Mouse (Mus musculus) liver, embryonic 16.5 days (tissue): Measurements from ENCODE around the gene Lrit2. TPM values are rescaled to one million over a fixed set of nuclear protein-coding genes. Genes with fewer than 3 reads are reported as not detected.

Source experiments
- ATAC-seq: fragments of 200-750 bp; cut with Nextera tagmentation; 2 replicates; pipeline ENCODE4 v1.8.0; 2017; ENCODE audit warnings: low read depth, mild to moderate bottlenecking, moderate number of reproducible peaks, moderate library complexity
- H3K27ac ChIP-seq: fragments of 300-500 bp; sonication (generic); 2 replicates; pipeline ENCODE4 v1.5.1; 2014; ENCODE audit warnings: mild to moderate bottlenecking, low read length
- H3K27me3 ChIP-seq: fragments of 300-500 bp; sonication (generic); 2 replicates; pipeline ENCODE4 v1.6.1; 2014; ENCODE audit warnings: low read depth, low read length, mixed read lengths; ENCODE audit not compliant: control insufficient read depth, insufficient read depth
- H3K36me3 ChIP-seq: fragments of 300-500 bp; sonication (generic); 2 replicates; pipeline ENCODE4 v1.6.1; 2014; ENCODE audit warnings: mild to moderate bottlenecking; ENCODE audit not compliant: control insufficient read depth, insufficient read depth
- H3K4me1 ChIP-seq: fragments of 300-500 bp; sonication (generic); 2 replicates; pipeline ENCODE4 v1.6.1; 2014; ENCODE audit warnings: low read depth, low read length, mixed read lengths; ENCODE audit not compliant: control insufficient read depth
- H3K4me2 ChIP-seq: fragments of 300-500 bp; sonication (generic); 2 replicates; pipeline ENCODE4 v1.6.1; 2014; ENCODE audit warnings: low read depth, low read length, mixed read lengths
- H3K4me3 ChIP-seq: fragments of 300-500 bp; sonication (generic); 2 replicates; pipeline ENCODE4 v1.5.1; 2014; ENCODE audit warnings: low read depth, mild to moderate bottlenecking, low read length
- H3K9ac ChIP-seq: fragments of 300-500 bp; sonication (generic); 2 replicates; pipeline ENCODE4 v1.6.1; 2014; ENCODE audit warnings: low read depth, low read length
- H3K9me3 ChIP-seq: fragments of 300-500 bp; sonication (generic); replicated peaks from 2 replicates; pipeline ENCODE4 v1.6.1; 2016; ENCODE audit warnings: low read length; ENCODE audit not compliant: control insufficient read depth
- WGBS: fragments of 180-500 bp; shearing (Covaris S2); extraction: QIAGEN DNeasy Blood & Tissue Kit; methylation state at CpG from one replicate; pipeline ENCODE4 v1.1.7; 2014; ENCODE audit not compliant: insufficient replicate concordance; 5-methylcytosine and 5-hydroxymethylcytosine counted together
- polyA plus RNA-seq: library from polyadenylated mRNA; unstranded; fragments of >200 nt; fragmentation: Nextera tagmentation; extraction: Ambion mirVana; gene quantifications from 2 replicates; pipeline ENCODE4 v1.2.1, GENCODE M21; 2015

The Lrit2 gene
- polyA plus RNA-seq: not detected in 2 replicates

DNA sequence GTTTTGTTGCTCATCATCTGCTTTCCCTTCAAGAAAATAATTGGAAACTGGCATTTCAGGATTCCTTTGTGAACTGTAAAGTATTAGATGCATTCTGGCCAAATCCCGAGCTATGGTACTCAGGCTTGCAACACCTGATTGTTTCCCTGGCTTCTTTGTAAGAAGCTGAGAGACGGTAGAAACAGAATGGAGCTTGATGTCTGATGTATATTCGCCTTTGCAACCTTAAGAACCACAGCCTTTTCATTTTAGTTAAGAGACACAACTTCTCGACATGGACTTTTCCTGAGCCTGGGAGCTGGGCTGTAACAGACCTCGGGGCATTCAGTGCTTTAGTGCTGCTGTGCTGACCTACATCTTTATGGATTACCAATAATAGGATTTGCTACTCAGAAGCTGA lies at the start of gene Lrit2:
Gene Lrit2 (plus strand): TSS at position 301 of the 400 bp plus-strand sequence.
- no peaks in the 10 kb centered on the region for H3K36me3 ChIP-seq
- H3K27ac ChIP-seq: no peak within 1 kb of the TSS
- H3K27me3 ChIP-seq: no peaks in the 10 kb centered on the region
- H3K4me2 ChIP-seq: no peak within 1 kb of the TSS
- no peaks in the 10 kb centered on the region for H3K9me3 ChIP-seq
- ATAC-seq: no peak
- 59% methylated on average over 5 of the region's 5 CpGs for WGBS
- no peak within 1 kb of the TSS for H3K4me3 ChIP-seq
- no peaks in the 10 kb centered on the region for H3K4me1 ChIP-seq
- H3K9ac ChIP-seq: no peak within 1 kb of the TSS

DNA sequence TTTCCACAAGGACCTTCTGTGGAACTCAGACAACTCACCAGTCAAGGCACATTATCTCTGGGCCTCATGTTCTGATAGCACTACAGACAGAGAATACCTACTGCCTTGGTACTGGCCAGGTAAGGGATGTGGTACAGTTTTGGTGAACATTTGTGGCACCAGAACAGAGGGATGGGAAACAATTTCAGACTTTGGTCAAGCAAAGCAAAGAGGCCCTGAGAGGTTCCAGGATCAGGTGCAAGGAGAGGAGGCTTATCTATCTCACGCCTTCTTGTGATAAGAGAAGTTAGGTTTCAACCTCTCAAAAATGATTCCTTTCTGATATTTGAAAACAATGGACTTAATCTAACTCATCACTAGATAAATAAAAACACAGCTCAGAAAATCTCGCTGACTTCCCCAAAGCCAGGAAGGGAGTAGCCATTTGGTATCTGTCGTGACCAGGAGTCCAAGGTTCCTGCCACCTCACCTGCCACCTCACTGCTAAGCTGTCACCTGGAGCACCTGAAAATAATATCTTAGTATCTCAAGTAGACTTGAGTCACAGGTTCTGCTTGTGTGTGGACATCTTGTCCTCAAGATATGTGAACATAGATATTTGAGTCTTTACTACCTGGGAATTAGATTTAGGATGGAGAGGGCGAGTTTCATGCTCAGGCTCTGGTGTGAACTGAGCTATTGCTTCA lies 40.3 kb upstream of the Lrit2 start:
- Histone ChIP-seq H3K4me2 (no peak overlapping the region), H3K4me3 (no peak overlapping the region), H3K4me1 (no peaks in the 10 kb centered on the region), H3K27ac (no peak overlapping the region), H3K27me3 (no peaks in the 10 kb centered on the region), H3K36me3 (no peaks in the 10 kb centered on the region), H3K9me3 (no peaks in the 10 kb centered on the region), H3K9ac (no peak overlapping the region)
- WGBS: 50% methylated on average over 4 of the region's 4 CpGs
- ATAC-seq: no peak

DNA sequence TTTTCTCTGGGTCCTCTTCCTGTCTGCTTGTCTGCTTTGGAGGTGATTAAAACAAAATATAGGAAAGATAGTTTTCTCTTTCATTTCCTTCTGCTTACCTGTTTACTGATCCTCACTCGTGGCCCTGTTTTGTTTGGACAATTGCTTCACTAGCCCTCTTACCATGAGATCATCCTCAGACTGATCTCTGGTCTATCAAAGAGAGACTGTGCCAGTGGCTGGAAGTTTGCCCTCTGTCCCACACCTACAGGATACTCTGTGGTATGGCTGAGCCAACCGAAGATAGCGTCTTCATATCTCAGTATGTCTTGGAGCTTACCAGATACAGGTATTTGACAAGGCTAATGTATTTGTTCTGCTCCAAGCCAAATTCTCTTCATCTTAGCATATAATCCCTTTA lies 39.8 kb upstream of the Lrit2 start:
- H3K27me3 ChIP-seq: no peaks in the 10 kb centered on the region
- H3K27ac ChIP-seq: no peak overlapping the region
- 71% methylated on average over 3 of the region's 3 CpGs for WGBS
- no peak for ATAC-seq
- H3K9me3 ChIP-seq: no peaks in the 10 kb centered on the region
- H3K4me1 ChIP-seq: no peaks in the 10 kb centered on the region
- no peak overlapping the region for H3K4me3 ChIP-seq
- H3K36me3 ChIP-seq: no peaks in the 10 kb centered on the region
- no peak overlapping the region for H3K9ac ChIP-seq
- no peak overlapping the region for H3K4me2 ChIP-seq

DNA sequence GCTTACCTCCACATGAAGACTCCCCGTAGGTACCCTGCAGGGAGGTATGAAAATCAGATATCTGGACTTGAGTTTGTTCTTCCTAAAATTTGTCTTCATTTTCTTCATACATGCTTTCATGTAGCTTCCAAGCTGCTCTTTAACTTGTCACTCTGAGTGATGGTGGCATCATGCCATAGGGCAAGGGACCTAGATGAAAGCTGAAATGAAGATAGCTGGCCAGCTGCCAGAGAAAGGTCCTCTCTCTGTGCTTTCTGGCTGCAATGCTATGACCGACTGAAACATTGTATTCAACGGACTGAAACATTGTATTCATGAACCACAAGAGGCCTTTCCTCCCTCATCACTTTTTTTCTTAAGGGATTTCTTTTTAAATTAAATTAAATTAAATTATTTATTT lies 39.2 kb upstream of the Lrit2 start:
- Histone ChIP-seq H3K4me2 (no peak overlapping the region), H3K9me3 (no peaks in the 10 kb centered on the region), H3K9ac (no peak overlapping the region), H3K27ac (no peak overlapping the region), H3K4me1 (no peaks in the 10 kb centered on the region), H3K27me3 (no peaks in the 10 kb centered on the region), H3K4me3 (no peak overlapping the region), H3K36me3 (no peaks in the 10 kb centered on the region)
- no peak for ATAC-seq
- 67% methylated on average over 3 of the region's 3 CpGs for WGBS

DNA sequence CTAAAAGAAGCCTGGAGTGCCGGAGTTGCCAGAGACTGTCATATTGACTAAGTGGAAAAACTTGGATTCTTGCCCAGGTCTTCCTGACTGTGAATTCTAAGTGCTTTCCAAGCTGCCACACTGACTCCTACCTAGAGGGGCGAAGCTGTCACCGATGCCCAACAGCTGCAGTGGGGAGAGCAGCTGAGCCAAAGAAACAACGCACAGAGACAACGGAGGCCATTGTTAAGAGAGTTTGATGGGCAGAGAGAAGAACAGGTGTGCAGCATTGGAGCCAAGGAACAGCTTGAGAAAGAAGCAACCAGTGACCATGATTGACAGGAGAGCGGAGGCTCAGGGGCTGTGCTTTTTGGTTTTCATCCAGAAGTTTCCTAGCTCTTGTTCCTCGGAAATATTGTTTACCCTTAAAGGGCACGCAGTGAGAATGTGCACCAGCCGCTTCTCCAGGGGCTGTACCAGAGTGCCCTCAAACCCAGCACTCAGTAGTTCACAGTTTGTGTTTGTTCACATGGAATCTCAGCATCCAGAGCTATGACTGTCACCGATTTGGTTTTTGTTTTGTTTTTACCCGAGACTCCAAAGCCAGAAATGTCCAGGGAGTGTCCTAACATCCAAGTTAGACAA lies 35.1 kb upstream of the Lrit2 start:
- Histone ChIP-seq H3K9me3 (no peaks in the 10 kb centered on the region), H3K4me1 (no peaks in the 10 kb centered on the region), H3K27me3 (no peaks in the 10 kb centered on the region), H3K27ac (no peak overlapping the region), H3K36me3 (no peaks in the 10 kb centered on the region), H3K9ac (no peak overlapping the region), H3K4me3 (no peak overlapping the region), H3K4me2 (no peak overlapping the region)
- ATAC-seq: no peak
- whole genome bisulfite sequencing: 76% methylated on average over 11 of the region's 11 CpGs

DNA sequence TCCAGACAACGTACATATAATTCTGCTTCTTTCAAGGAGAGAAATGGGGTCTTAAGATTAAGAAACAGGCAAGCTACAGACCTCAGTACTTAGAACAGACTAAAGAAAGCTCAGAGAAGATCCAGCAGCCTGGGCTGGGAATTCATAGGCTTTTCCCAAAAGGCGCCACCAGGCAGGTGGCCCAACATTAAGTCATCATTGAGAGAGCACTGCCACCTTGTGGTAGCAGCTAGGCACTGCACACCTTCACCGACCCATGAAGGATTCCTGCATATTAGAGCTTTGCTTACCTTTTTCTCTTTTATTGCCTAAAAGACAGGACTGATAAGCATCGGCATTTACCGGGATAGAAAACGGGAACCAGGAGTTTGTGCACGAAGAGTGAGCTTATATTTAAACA lies 34.5 kb upstream of the Lrit2 start:
- ATAC-seq: no peak
- 9% methylated on average over 7 of the region's 7 CpGs for WGBS
- H3K27ac ChIP-seq: no peak overlapping the region
- H3K4me2 ChIP-seq: no peak overlapping the region
- H3K36me3 ChIP-seq: no peaks in the 10 kb centered on the region
- no peaks in the 10 kb centered on the region for H3K27me3 ChIP-seq
- no peaks in the 10 kb centered on the region for H3K4me1 ChIP-seq
- no peaks in the 10 kb centered on the region for H3K9me3 ChIP-seq
- no peak overlapping the region for H3K9ac ChIP-seq
- H3K4me3 ChIP-seq: no peak overlapping the region

DNA sequence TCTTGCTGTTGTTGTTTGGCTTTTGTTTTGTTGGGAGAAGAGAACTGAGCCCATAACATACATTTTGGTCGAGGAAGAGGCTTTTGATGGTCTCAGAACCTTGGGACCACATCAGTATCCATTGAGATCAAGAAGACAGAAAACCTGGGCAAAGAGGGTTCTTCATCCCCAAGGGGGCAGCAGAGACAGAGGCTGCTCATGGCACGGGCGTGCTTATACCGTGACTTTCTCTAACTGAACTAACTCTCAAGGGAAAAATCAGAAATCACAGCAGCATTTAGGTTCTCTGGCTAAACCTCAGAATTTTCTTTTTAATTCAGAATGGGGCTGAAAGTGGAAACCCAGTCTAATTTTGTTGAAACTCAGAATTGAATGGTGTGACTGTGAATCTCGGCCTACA lies 33.3 kb upstream of the Lrit2 start:
- H3K4me1 ChIP-seq: no peaks in the 10 kb centered on the region
- no peak overlapping the region for H3K27ac ChIP-seq
- no peak for ATAC-seq
- no peaks in the 10 kb centered on the region for H3K9me3 ChIP-seq
- no peaks in the 10 kb centered on the region for H3K36me3 ChIP-seq
- H3K4me2 ChIP-seq: no peak overlapping the region
- 45% methylated on average over 5 of the region's 5 CpGs for WGBS
- no peaks in the 10 kb centered on the region for H3K27me3 ChIP-seq
- no peak overlapping the region for H3K4me3 ChIP-seq
- H3K9ac ChIP-seq: no peak overlapping the region

DNA sequence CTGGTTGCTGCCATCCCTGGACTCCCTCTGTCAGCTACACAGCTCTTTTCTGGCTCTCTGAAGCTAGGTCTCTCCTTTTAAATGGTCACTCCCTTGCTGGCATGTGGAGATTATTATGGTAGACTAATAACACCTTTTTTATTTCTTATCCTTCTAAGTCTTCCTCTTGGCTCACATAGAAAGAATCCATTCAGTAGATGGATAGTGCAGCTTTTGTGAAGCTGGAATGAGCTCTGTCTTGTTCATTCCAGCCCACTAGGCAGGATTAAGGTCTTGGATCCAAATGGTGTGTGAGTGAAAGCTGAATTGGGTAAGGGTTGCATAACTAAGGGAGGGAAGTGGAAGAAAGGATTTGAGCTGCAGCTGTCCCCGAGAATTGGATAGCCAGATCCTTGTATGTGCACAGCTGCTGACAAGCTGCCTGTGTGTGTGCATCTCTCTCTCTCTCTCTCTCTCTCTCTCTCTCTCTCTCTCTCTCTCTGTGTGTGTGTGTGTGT lies 18.8 kb upstream of the Lrit2 start, which contains the start of gene Rgr:
Gene Rgr (minus strand): TSS at position 51 of the 497 bp plus-strand sequence.
- Histone ChIP-seq H3K9ac (no peak within 1 kb of the TSS), H3K36me3 (no peaks in the 10 kb centered on the region), H3K4me2 (no peak within 1 kb of the TSS), H3K4me1 (no peaks in the 10 kb centered on the region), H3K27me3 (no peaks in the 10 kb centered on the region), H3K4me3 (no peak within 1 kb of the TSS), H3K27ac (no peak within 1 kb of the TSS), H3K9me3 (no peaks in the 10 kb centered on the region)
- 43% methylated on average over 1 of the region's 1 CpGs for WGBS
- ATAC-seq: no peak

DNA sequence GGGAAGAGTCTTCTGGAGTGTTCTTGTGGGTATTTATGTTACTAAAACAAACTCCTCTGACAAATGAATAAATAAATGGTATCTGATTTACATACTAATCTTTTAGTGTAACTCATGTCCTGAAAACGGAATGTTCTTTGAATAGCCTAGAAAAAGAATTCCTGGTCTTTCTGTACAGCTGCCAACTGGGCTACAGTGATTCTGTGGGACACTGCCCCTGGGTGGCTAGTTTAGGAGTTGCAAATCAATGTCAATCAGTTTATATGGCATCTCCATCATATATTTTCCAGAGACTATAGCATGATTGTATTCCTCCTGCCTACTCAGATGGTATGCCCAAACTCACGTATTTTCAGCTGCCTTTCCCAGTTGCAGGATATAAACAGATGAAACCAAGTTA lies 2.9 kb upstream of the Lrit2 start:
- Histone ChIP-seq H3K27me3 (no peaks in the 10 kb centered on the region), H3K27ac (no peak overlapping the region), H3K4me1 (no peaks in the 10 kb centered on the region), H3K9me3 (no peaks in the 10 kb centered on the region), H3K36me3 (no peaks in the 10 kb centered on the region), H3K9ac (no peak overlapping the region), H3K4me2 (no peak overlapping the region), H3K4me3 (no peak overlapping the region)
- ATAC-seq: no peak
- 35% methylated on average over 2 of the region's 2 CpGs for WGBS
